Mouse (Mus musculus) spleen, adult 2 months (tissue): ENCODE measurements around the gene Spata16. TPM values are rescaled to one million over a fixed set of nuclear protein-coding genes. Genes with fewer than 3 reads are reported as not detected.

Experiments
- DNase-seq, 2 experiments: peaks; one replicate each; pipeline versions ENCODE4 v3.0.0 to v3.0.0-alpha.2; 2012 to 2021; ENCODE audit warnings: low spot score in 2 of 2, low read depth in 1 of 2
- H3K27ac ChIP-seq: fragments of 200-500 bp; 2 replicates; pipeline ENCODE4 v1.5.1; 2012; ENCODE audit warnings: low read length, inconsistent platforms; ENCODE audit not compliant: insufficient read depth
- H3K27me3 ChIP-seq: fragments of 200-500 bp; 2 replicates; pipeline ENCODE4 v1.6.1; 2012; ENCODE audit warnings: mild to moderate bottlenecking, moderate library complexity, low read length, inconsistent platforms; ENCODE audit not compliant: control insufficient read depth, insufficient read depth
- H3K36me3 ChIP-seq: fragments of 200-500 bp; 2 replicates; pipeline ENCODE4 v1.6.1; 2012; ENCODE audit warnings: mild to moderate bottlenecking, low read length, inconsistent platforms; ENCODE audit not compliant: control insufficient read depth, insufficient read depth
- H3K4me1 ChIP-seq: fragments of 200-500 bp; 2 replicates; pipeline ENCODE4 v1.6.1; 2011; ENCODE audit warnings: inconsistent platforms; ENCODE audit not compliant: control insufficient read depth, insufficient read depth, insufficient read length
- H3K4me3 ChIP-seq: fragments of 200-500 bp; 2 replicates; pipeline ENCODE4 v1.5.1; 2011; ENCODE audit warnings: mild to moderate bottlenecking, inconsistent platforms; ENCODE audit not compliant: insufficient read depth, insufficient read length; ENCODE audit errors: extremely low read depth
- CTCF ChIP-seq: fragments of 200-500 bp; IDR thresholded peaks from 2 replicates; pipeline ENCODE4 v1.5.1; 2011; ENCODE audit warnings: mild to moderate bottlenecking, inconsistent platforms; ENCODE audit not compliant: insufficient read depth, insufficient read length, insufficient replicate concordance; ENCODE audit errors: extremely low read depth
- POLR2A ChIP-seq: fragments of 200-500 bp; IDR thresholded peaks from 2 replicates; pipeline ENCODE4 v1.6.1; 2011; ENCODE audit warnings: low read depth, low read length, inconsistent platforms
- WGBS: fragments of 180-500 bp; shearing (Covaris S2); methylation state at CpG from one replicate; pipeline ENCODE4 v1.1.7; 2018; 5-methylcytosine and 5-hydroxymethylcytosine counted together
- polyA plus RNA-seq: library from polyadenylated mRNA; depleted of rRNA; stranded (reverse); fragments of >200 nt; gene quantifications from 2 replicates; pipeline ENCODE4 v1.2.3, GENCODE M21; 2012

The Spata16 gene
- polyA plus RNA-seq, 1 experiment: not detected

DNA sequence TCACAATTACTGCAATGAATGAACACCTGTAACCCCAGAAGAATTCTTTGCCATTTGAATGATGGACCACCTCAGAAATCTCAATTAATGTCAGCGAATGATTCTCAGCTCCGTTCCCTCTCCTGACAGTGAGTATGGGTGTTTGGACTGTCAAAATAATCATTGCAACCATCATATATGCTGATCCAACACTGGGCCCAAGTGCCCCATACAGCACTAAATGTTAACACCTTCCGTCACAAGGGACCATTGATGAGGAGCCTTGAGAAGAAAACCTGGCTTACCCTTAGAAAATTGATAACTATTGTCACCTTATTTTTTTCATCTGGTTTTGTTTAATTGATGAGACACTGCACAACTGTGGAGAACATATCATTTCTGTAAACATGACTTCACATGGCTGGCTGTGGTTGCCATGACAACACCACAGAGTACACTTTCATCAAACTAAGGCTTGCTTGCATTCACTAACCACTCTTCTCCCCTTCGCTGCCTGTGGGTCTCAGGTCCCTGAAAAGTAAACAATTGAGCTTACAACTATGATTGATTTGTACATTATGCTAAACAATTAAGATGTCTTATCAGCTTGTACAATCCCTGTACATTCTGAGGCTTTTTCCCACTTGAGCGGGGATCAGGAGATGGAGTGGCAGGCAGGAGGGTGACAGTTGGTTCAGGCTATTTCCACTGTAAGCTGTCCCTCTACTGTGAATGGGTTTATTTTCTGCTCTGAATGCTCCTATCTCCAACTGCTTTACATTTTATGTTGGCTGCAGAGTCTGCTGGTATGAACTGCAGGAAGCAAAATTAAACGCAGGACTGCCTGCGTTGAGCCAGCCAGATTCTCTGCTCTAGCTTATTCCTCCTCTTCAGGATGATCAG is 189.8 kb downstream of the Spata16 start:
- H3K4me1 ChIP-seq: no peaks in the 10 kb centered on the region
- TF ChIP-seq CTCF (no peak), POLR2A (no peak)
- DNase-seq: no peak
- H3K27ac ChIP-seq: no peak overlapping the region
- no peaks in the 10 kb centered on the region for H3K36me3 ChIP-seq
- no peak overlapping the region for H3K4me3 ChIP-seq
- 74% methylated on average over 7 of the region's 7 CpGs for WGBS
- H3K27me3 ChIP-seq: no peaks in the 10 kb centered on the region

DNA sequence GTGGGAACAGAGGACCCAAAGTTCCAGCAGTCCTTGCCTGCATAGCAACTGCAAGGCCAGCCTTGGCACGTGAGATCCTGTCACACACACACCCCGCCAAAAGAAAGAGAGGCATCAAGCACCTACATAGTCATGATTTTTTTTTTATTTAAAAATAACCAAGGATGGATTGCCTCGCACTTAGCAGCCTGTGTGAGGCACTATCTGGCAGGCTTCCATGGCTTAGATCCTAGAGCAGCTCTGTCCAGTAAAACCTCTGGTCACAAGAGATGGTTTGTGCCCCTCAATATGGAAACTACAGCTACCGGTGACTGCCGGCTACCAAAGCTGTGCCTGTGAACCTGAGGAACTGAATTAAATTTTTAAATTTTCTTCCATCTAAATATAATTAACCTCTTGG is 195.5 kb downstream of the Spata16 start:
- H3K27ac ChIP-seq: no peak overlapping the region
- no peak overlapping the region for H3K4me3 ChIP-seq
- no peak for DNase-seq
- no peaks in the 10 kb centered on the region for H3K36me3 ChIP-seq
- TF ChIP-seq POLR2A (no peak), CTCF (no peak)
- no peaks in the 10 kb centered on the region for H3K4me1 ChIP-seq
- H3K27me3 ChIP-seq: no peaks in the 10 kb centered on the region
- 89% methylated on average over 5 of the region's 5 CpGs for WGBS

DNA sequence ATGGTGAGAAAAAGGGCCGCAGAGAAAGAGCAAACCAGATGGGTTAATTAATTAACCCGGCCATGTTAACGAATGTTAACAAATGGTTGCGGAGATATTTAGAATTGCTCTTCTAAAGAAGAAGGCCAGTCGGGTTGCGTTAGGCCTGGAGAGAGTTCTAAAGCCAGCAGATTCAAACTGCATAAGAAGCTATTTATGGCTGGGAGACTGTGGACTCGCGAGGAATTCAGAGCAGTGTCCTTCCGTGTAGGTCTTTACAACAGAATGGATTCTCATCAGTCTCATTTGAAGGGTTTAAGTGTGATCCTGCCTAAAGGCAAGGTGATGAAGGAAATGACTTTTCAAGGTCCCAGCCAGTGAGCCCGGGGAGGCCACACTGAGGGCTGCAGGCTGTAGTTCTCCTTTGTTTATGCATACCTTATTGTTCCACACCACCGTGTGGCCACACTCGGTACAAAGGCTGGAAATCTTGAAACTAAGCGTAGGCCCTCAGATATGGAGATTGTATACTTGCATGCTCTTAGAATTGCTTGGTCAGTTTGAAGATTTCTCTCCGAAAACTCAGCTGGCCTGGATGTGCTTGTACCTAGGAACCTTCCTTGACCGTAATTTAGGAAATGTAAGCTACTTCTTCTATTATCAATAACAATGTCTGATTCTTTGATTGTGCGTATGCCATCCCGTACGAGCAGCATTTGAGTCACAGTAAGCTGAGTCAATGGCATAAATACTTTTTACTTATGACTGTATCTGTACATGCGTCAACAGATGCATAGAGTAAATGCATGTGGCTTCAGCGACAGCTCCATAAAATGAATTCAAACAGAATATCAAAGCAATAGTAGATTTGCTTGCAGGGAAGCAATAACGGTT is 197.0 kb downstream of the Spata16 start:
- no peak overlapping the region for H3K27ac ChIP-seq
- DNase-seq: no peak
- H3K27me3 ChIP-seq: no peaks in the 10 kb centered on the region
- H3K36me3 ChIP-seq: no peaks in the 10 kb centered on the region
- no peaks in the 10 kb centered on the region for H3K4me1 ChIP-seq
- H3K4me3 ChIP-seq: no peak overlapping the region
- 74% methylated on average over 21 of the region's 21 CpGs for WGBS
- TF ChIP-seq POLR2A (no peak), CTCF (no peak)

DNA sequence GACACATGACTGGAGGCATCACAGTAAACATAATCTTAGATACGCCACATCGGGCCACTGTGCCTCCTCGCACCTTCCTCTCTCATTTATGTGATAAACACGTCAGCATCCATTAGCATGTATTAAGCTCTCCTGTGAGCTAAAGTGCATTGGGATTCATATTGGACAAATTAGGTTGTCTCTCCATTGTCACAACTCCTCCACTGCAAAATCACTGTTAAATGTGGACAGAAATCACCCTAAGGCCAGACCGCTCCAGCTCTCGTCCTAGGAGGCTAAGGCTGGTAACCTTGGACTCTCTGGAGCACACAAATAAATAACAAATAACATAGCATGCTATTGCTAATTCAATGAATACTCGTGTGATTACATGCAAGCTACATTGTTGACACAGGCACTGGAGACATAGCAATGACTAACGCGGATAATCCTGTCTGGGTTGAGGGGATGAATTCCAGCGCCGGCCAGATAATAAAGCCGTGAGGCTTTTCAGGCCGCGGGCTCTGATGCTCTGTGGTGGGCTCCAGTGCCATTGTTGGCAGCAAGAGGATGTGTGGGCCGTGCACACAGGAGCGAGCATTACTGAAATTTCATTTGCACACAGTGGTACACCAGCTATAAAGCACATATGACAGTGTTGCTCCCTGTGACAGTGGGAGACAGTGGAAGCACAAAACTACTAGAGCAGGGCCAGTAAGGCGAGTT is 197.8 kb downstream of the Spata16 start:
- 91% methylated on average over 17 of the region's 17 CpGs for WGBS
- no peak for DNase-seq
- TF ChIP-seq POLR2A (no peak), CTCF (no peak)
- no peak overlapping the region for H3K4me3 ChIP-seq
- no peaks in the 10 kb centered on the region for H3K36me3 ChIP-seq
- no peaks in the 10 kb centered on the region for H3K4me1 ChIP-seq
- no peaks in the 10 kb centered on the region for H3K27me3 ChIP-seq
- H3K27ac ChIP-seq: no peak overlapping the region

DNA sequence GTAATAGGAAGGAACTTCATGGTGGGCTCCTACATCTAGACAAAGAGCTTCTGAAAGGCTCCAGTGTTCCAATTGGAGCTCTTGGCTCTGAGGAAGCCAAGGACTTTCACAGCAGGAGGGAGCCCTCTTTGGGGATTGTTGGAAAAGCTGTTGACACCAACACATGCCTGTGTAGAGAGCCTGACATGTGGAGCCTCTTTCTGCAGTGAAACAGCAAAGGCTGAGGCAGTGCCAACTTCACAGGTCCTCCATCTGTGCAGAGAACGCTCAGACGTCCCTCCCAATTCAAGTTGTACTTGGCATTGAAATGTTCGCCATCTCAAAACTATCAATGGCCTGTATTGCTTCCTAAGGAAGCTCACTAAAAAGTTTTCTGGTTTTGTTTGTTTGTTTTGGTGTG is 207.6 kb downstream of the Spata16 start:
- Histone ChIP-seq H3K4me3 (no peak overlapping the region), H3K27ac (no peak overlapping the region), H3K4me1 (no peaks in the 10 kb centered on the region)

DNA sequence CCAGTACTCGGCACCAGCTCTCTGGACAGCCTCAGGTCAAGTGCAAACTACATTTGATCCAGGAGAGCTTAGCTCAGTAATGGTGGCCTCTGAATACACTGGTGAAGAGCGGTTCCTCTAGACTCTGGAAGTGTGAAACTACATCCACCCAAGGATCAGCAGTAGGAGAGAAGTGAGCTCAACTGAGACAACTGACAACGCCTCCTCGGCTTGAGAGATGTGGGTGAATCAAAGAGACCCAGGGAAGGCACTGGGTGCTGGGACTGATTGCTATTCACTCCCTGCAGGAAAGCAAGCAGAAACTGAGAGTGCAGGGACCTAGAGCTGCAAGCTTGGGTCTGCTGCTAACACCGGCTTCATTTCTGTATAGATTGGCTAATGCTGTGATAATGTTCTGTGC is 210.5 kb downstream of the Spata16 start:
- Histone ChIP-seq H3K4me1 (no peaks in the 10 kb centered on the region), H3K36me3 (no peaks in the 10 kb centered on the region), H3K4me3 (no peak overlapping the region), H3K27ac (no peak overlapping the region), H3K27me3 (no peaks in the 10 kb centered on the region)
- WGBS: 84% methylated on average over 5 of the region's 5 CpGs
- no peak for DNase-seq
- TF ChIP-seq POLR2A (no peak), CTCF (no peak)

More for the DNA sequence above, 207.6 kb downstream of the Spata16 start:
- 80% methylated on average over 3 of the region's 3 CpGs for WGBS
- Histone ChIP-seq H3K27me3 (no peaks in the 10 kb centered on the region), H3K36me3 (no peaks in the 10 kb centered on the region)
- TF ChIP-seq POLR2A (no peak), CTCF (no peak)
- DNase-seq: no peak
